Mouse (Mus musculus): Measurements from ENCODE around the gene Mybphl. TPM values are rescaled to one million over a fixed set of nuclear protein-coding genes. Genes with fewer than 3 reads are reported as not detected.

The Mybphl gene
- not detected in 2 replicates for polyA plus RNA-seq (2012; ENCODE audit: low replicate concordance)

GRCm38 (mm10) chr3:108364270-108364995 lies at the start of gene Mybphl:
TSS of gene Mybphl (plus strand) at chr3:108364911.

GRCm38 (mm10) chr3:108383485-108384354 lies 19.0 kb downstream of the Mybphl start, which contains the start of gene Psrc1:
TSS of gene Psrc1 (plus strand) at chr3:108383839.

DNA sequence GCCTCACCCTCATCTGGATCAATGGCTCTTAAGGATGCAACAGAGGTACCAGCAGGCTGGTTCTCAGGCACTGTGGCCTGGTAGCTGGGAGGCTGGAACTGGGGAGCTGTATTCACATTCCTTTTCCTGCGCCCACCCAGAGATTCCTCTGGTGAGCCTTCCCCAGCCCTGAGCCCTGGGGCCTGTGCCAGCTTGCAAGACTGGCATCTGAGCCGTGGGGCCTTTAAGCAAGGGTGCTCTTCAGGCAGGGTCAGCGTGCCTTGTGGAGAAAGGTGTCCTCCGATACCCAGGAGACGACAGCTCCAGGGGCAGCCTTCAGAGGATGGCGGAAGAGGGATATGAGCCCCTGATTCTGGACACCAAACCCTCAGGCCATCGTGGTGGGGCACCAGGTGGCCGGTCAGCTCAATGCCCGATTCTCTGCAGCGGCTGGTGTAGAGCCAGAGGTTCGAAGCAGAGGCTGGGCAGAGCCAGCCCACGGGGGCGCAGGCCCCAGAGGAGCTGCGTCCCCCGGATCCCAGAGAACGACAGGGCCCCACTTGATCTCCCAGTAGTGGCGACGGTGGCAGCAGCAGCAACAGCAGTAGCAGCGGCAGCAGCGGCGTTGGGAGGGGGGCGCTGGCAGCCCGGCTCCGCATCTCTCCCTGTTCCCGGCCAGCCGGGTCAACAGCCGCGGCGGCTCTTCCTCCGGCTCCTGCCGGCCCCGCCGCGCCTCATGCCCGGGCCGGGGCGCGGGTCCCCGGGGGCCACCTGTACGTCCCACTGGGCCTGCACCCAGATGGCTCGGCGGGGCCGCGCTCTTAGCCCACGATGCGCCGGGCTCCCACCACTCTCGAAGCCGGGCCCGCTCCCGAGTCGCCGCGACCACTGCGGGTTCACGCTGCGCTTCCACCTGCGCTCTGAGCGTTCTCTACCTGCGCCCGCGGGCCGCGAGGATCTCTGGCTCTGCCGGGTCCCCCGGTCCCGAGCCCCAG lies 50.4 kb downstream of the Mybphl start, which contains the start of gene Celsr2:
Gene Celsr2, minus strand, starts transcription at position 696 of the 974 bp plus-strand sequence.

Other genes starting within 250 kb of the Mybphl start
- 11.0 and 14.2 TPM in 2 replicates for gene Gnai3, start 218.8 kb upstream of the Mybphl start, polyA plus RNA-seq (2012; ENCODE audit: low replicate concordance)
- 0.03 and 0.07 TPM in 2 replicates for gene Gpr61, start 210.0 kb upstream of the Mybphl start, polyA plus RNA-seq (2012; ENCODE audit: low replicate concordance)
- gene Amigo1, start 178.6 kb upstream of the Mybphl start, polyA plus RNA-seq (2012; ENCODE audit: low replicate concordance) = 3.0 and 3.7 TPM in 2 replicates
- 13.5 and 17.0 TPM in 2 replicates for gene Cyb561d1, start 163.7 kb upstream of the Mybphl start, polyA plus RNA-seq (2012; ENCODE audit: low replicate concordance)
- gene Atxn7l2, start 154.0 kb upstream of the Mybphl start, polyA plus RNA-seq (2012; ENCODE audit: low replicate concordance) = 20.8 and 24.5 TPM in 2 replicates
- gene Sypl2, start 138.3 kb upstream of the Mybphl start, polyA plus RNA-seq (2012; ENCODE audit: low replicate concordance) = not detected in 2 replicates
- 1.6 and 4.8 TPM in 2 replicates for gene Psma5, start 108.0 kb upstream of the Mybphl start, polyA plus RNA-seq (2012; ENCODE audit: low replicate concordance)
- 8.5 and 14.4 TPM in 2 replicates for gene Sort1, start 80.8 kb upstream of the Mybphl start, polyA plus RNA-seq (2012; ENCODE audit: low replicate concordance)
- 2.0 and 4.1 TPM in 2 replicates for gene Psrc1, start 18.9 kb downstream of the Mybphl start, polyA plus RNA-seq (2012; ENCODE audit: low replicate concordance)
- gene Celsr2, start 50.6 kb downstream of the Mybphl start, polyA plus RNA-seq (2012; ENCODE audit: low replicate concordance) = 3.1 and 5.0 TPM in 2 replicates
- gene Sars, start 80.3 kb downstream of the Mybphl start, polyA plus RNA-seq (2012; ENCODE audit: low replicate concordance) = 16.9 and 83.4 TPM in 2 replicates
- gene 1700013F07Rik, start 169.2 kb downstream of the Mybphl start, polyA plus RNA-seq (2012; ENCODE audit: low replicate concordance) = not detected in 2 replicates
- gene 5330417C22Rik, start 171.6 kb downstream of the Mybphl start, polyA plus RNA-seq (2012; ENCODE audit: low replicate concordance) = 0.23 and 0.47 TPM in 2 replicates
- 2.9 and 4.1 TPM in 2 replicates for gene Tmem167b, start 197.6 kb downstream of the Mybphl start, polyA plus RNA-seq (2012; ENCODE audit: low replicate concordance)
- 0.25 and 1.1 TPM in 2 replicates for gene Taf13, start 206.8 kb downstream of the Mybphl start, polyA plus RNA-seq (2012; ENCODE audit: low replicate concordance)
- 4.8 and 16.8 TPM in 2 replicates for gene Wdr47, start 226.4 kb downstream of the Mybphl start, polyA plus RNA-seq (2012; ENCODE audit: low replicate concordance)